Mouse (Mus musculus) ovary, adult 18-20 months (tissue): Measurements from ENCODE around the gene Hoxd9.

Experiments
- DNase-seq: peaks from one replicate; pipeline ENCODE4 v3.0.0; 2022; ENCODE audit warnings: low spot score, mixed read lengths

Gene Hoxd9

DNA sequence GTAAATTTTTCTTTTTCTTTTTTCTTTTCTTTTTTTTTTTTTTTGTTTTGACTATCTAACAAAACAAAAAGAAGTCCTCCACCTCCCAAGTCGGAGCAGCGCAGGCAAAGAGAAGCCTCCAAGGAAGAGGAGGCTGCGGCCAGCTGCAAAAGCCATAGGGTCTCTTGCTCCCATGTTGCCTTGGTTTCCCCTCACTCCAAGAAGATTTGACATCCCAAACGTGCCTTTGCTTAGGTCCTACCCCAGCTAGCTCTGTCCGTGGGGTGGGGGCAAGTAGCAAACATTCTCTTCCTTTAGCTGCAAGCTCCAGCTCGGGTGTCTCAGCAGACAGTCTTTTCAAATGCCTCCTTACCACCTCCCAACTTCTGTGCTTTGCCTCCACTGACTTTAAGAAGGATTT, 36.2 kb downstream of the Hoxd9 start:
- no peak for DNase-seq

DNA sequence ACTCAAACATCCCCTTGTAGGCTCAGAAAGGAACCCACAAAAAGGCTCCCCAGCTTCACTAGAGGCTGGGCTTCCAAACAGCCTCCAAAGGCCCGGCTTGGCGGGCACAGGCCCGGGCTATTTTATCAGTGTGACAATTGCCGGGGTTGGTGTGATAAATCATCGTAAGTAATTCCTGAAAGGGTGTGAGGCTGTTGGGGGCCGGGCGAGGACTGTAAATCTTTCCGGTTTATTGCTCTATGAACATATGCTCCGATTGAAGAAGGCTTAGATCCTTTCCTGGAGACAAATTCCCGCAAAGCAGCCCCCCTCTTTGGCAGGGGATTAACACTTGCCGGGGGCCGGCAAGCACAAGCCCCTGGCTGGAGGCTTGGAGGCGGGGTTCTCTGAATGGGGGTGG, 36.9 kb downstream of the Hoxd9 start:
- no peak for DNase-seq

GRCm38 (mm10) chr2:74734996-74735811, 37.7 kb downstream of the Hoxd9 start:
- DNase-seq, result no peak

- no peak for DNase-seq
Observed at GRCm38 (mm10) chr2:74735851-74736687, 38.5 kb downstream of the Hoxd9 start.

GRCm38 (mm10) chr2:74736688-74737577, 39.4 kb downstream of the Hoxd9 start:
- no peak for DNase-seq

DNA sequence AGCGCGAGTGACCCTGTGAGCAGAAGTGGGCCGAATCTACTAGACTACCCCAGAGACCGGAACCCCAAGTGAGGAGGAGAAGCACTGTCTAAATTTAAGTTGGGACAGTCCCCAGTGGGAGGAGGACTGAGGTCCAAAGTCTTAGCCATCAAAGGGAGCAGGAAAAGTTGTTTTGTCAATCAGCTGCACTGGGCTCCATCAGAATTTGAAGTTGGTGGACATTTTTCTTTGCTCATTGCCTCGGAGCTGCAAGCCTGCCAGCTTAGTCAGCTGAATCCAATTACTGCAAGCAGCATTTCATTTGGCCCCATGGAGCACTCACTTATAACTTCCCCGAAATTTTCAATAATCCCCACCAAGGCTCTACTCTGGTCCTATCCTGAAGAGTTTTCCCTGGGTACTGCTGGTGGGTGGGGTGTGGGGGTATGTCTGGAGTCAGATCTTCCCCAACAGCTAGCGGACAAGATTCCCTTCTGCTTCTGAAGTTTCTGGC, 40.1 kb downstream of the Hoxd9 start:
- no peak for DNase-seq

GRCm38 (mm10) chr2:74738623-74739475, 41.3 kb downstream of the Hoxd9 start:
- DNase-seq, result no peak

GRCm38 (mm10) chr2:74739476-74739800, 41.9 kb downstream of the Hoxd9 start:
- DNase-seq, result no peak

- no peak for DNase-seq
Observed at GRCm38 (mm10) chr2:74739869-74740268, 42.3 kb downstream of the Hoxd9 start.

DNA sequence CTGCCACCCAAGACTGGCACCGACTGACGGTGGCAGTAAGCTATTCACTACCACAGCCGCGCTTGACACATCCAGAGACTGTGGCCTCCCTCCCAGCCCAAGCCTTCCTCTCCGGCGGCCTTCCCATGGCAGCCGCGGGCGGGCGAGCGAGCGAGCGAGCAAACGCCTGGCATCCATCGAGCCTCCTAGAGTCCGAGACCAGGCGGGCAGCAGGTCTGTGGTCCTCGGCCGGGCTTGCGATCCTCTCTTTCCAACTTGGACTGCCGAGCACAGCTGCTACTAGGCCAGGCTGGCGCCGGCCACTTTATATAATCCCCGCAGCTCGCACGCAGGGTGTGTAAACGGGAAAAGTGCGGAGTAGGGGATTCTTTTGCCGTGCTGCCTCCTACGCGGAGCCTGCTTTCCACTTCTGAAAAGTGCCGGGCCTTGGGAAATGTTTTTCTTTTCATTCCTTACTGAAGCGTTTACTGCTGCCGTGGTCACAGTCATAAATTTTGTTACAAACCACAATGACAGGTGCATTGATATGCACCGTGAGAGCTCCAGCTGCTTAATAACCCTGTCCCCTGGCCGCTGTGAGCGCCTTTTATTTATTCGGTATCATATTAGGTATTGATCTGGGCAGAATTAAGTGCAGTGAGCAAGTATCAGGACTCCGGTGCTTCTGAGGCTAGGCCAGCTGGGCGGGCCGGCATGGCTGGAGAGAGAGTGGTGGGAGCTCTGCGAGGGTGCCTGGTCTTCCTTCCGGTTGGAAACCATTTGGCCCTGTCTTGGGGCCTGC, 43.0 kb downstream of the Hoxd9 start:
- no peak for DNase-seq

DNA sequence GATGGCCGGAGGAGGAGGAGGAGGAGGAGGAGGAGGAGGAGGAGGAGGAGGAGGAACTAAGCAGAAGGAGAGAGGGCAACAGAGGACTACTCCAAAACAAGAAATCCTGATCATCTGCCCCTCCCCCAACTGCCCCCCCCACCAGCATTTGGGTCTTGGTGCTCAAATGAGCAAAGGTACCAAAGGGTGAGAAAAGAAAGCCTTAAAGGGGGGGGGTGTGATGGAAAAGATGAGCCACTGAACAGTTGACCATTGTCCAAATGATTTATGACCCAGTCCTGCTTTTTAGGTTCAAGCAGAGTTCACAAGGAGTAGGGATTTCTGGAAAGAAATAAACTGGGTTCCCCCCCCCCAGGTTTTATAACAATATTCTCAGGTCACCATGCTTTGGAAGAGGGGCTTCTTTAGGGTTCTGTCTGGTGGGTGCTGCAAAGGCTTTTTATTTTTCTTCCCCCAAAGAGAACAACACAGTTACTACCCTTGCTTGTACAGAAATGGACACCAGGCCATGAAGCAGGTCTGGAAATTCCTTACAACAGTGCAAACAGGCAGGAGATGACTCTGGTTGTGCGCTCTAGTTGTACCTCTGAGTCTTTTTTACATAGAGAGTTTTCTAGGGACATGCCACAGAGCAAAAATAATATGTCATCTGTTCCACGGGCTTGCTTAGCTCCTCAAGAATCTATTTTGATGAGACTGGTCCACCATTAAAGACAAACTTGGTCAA, 43.9 kb downstream of the Hoxd9 start:
- no peak for DNase-seq

DNA sequence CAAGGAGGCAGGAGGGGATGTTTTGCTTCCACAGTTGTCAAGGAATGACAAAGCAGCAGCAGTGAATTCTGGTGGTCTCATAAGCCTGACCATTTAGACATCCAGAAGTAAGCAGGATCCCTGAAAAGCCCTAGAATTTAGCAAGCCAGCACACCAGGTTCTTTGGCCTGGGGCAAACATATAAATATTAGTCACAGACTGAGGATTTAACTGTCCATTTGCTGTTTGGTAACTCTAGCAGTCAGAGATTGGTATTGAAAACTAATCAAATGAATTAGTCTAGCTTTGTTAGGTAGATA, 44.4 kb downstream of the Hoxd9 start:
- no peak for DNase-seq

DNA sequence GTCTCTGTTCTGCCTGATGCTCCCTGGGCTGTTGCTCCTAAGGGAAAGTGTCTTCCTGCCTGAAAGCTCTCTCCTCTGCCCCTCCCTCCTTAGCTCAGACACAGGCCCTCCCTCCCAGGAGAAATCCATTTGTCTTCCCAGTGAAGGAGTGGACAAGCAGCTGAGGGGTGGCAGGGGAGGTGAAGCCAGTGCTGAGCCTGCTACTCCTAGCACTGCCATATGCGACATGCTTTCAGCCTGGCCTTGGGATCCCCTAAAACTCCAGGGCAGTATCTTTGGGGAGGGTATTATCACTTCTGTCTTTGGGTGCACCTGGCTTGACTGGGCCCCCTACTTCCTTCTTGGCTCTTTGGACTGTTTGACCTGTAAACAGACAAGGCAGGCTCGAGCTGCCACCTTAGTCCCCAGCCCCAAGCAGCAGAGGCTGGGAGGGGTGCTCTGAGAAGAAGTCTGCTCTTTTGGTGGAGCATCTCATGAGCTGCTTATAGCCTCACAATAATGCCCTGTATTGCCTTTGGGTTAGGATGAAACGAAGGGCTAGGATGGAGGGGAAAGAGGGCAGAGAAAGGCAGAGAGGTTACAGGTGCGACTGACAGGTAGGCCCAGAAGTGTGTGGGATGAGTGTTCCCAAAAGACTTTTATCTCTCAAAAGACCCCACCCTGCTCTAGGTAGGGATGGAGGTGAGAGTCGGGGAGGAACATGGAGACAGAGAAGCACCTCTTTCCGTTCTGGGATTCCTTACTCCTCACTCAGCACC, 48.2 kb downstream of the Hoxd9 start:
- DNase-seq, result no peak

DNA sequence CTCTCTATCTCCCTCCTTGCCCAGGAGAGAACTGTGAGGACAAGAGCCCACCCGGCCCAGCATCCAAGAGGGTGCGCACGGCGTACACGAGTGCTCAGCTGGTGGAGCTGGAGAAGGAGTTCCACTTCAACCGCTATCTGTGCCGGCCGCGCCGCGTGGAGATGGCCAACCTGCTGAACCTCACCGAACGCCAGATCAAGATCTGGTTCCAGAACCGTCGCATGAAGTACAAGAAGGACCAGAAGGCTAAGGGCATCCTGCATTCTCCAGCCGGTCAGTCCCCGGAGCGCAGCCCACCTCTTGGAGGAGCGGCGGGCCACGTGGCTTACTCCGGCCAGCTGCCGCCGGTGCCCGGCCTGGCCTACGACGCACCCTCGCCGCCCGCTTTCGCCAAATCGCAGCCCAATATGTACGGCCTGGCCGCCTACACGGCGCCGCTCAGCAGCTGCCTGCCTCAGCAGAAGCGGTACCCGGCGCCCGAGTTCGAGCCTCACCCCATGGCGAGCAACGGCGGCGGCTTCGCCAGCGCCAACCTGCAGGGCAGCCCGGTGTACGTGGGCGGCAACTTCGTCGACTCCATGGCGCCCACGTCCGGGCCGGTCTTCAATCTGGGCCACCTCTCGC, 48.9 kb downstream of the Hoxd9 start:
- no peak for DNase-seq

- no peak for DNase-seq
Observed at GRCm38 (mm10) chr2:74747006-74747405, 49.5 kb downstream of the Hoxd9 start.

DNA sequence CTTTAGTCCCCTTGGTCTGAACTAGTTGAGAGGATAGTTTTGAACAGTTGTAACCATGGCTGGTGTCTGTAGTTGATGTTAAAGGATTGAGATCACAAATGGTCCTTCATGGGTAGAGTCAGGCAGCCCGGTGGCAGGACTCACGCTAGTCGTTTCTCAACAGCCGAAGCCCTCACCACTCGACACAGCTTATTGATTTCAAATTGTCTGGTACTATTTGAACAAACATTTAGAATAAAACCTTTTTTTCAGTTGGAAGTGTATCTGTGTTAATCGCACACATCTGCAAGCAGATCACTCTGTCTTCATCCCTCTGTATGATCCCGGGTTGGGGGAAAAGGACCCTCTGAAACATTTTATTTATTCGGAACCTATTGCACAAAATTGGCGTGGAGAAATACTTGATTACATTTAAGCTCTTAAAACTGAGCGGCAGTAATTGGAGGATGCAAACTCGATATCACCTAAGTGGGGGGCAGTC, 50.2 kb downstream of the Hoxd9 start:
- no peak for DNase-seq

- DNase-seq, result no peak
Observed at GRCm38 (mm10) chr2:74748436-74748995, 51.0 kb downstream of the Hoxd9 start.
